Mouse (Mus musculus): ENCODE results near the gene Efcab5. TPM values are rescaled to one million over a fixed set of nuclear protein-coding genes. Genes with fewer than 3 reads are reported as not detected.
"Not testable (repeated sequence)": the region's sequence is repeated elsewhere in the genome, so short reads cannot be mapped to it uniquely, and the experiment has no call there.

The Efcab5 gene
- total and polyA plus RNA-seq, 3 experiments: 0.20 to 0.52 (median 0.45) TPM

- 64% methylated on average over 3 of the region's 3 CpGs for WGBS
- Histone ChIP-seq H3K27me3 (ENCODE audit: control insufficient read depth, insufficient read depth, low read length) (no peaks in the 10 kb centered on the region), H3K4me3 (no peak overlapping the region), H3K79me2 (replicated peaks; ENCODE audit: control insufficient read depth, insufficient read depth, low read length) (no peaks in the 10 kb centered on the region), H3K9ac (ENCODE audit: low read depth, low read length) (no peak overlapping the region), H3K27ac (no peak overlapping the region), H3K36me3 (ENCODE audit: control insufficient read depth, insufficient read depth, low read length) (no peaks in the 10 kb centered on the region), H3K4me1 (ENCODE audit: control insufficient read depth, insufficient read depth, low read length) (no peaks in the 10 kb centered on the region)
- intact Hi-C loops (cut with DNase I): no loop called here
- no peak for DNase-seq
- TF ChIP-seq CTCF (IDR thresholded peaks at IDR 0.05): peak; percentile 70
- TF ChIP-seq EP300 (IDR thresholded peaks at IDR 0.05; ENCODE audit: insufficient read depth, low read depth, low read length): no peak
Observed at GRCm38 (mm10) chr11:77132580-77132979, 56.2 kb downstream of the Efcab5 start.

GRCm38 (mm10) chr11:77128562-77128961 lies 60.2 kb downstream of the Efcab5 start:
- 89% methylated on average over 3 of the region's 3 CpGs for WGBS

GRCm38 (mm10) chr11:77111141-77111540 lies 77.6 kb downstream of the Efcab5 start:
- H3K9ac ChIP-seq (ENCODE audit: low read depth, low read length): no peak overlapping the region
- TF ChIP-seq CTCF (IDR thresholded peaks at IDR 0.05): no peak
- H3K4me1 ChIP-seq (ENCODE audit: control insufficient read depth, insufficient read depth, low read length): no peaks in the 10 kb centered on the region
- no peaks in the 10 kb centered on the region for H3K27me3 ChIP-seq (ENCODE audit: control insufficient read depth, insufficient read depth, low read length)
- no peak for DNase-seq
- H3K27ac ChIP-seq: no peak overlapping the region
- no peaks in the 10 kb centered on the region for H3K79me2 ChIP-seq (replicated peaks; ENCODE audit: control insufficient read depth, insufficient read depth, low read length)
- H3K36me3 ChIP-seq (ENCODE audit: control insufficient read depth, insufficient read depth, low read length): no peaks in the 10 kb centered on the region
- no peak overlapping the region for H3K4me3 ChIP-seq
- 77% methylated on average over 6 of the region's 6 CpGs for WGBS
- intact Hi-C loops (cut with DNase I): no loop called here

More at GRCm38 (mm10) chr11:77128562-77128961, 60.2 kb downstream of the Efcab5 start:
- intact Hi-C loops (cut with DNase I): no loop called here
- H3K36me3 ChIP-seq (ENCODE audit: control insufficient read depth, insufficient read depth, low read length): no peaks in the 10 kb centered on the region
- H3K27ac ChIP-seq: no peak overlapping the region
- no peaks in the 10 kb centered on the region for H3K4me1 ChIP-seq (ENCODE audit: control insufficient read depth, insufficient read depth, low read length)
- no peak for DNase-seq
- TF ChIP-seq CTCF (IDR thresholded peaks at IDR 0.05) (no peak), POLR2A (IDR thresholded peaks at IDR 0.05; ENCODE audit: insufficient read depth, low read depth, low read length) (no peak), EP300 (IDR thresholded peaks at IDR 0.05; ENCODE audit: insufficient read depth, low read depth, low read length) (no peak)
- H3K27me3 ChIP-seq (ENCODE audit: control insufficient read depth, insufficient read depth, low read length): no peaks in the 10 kb centered on the region
- no peak overlapping the region for H3K9ac ChIP-seq (ENCODE audit: low read depth, low read length)
- H3K79me2 ChIP-seq (replicated peaks; ENCODE audit: control insufficient read depth, insufficient read depth, low read length): no peaks in the 10 kb centered on the region
- no peak overlapping the region for H3K4me3 ChIP-seq

GRCm38 (mm10) chr11:77108442-77108841 lies 80.3 kb downstream of the Efcab5 start:
- Histone ChIP-seq H3K27me3 (ENCODE audit: control insufficient read depth, insufficient read depth, low read length) (no peaks in the 10 kb centered on the region), H3K4me1 (ENCODE audit: control insufficient read depth, insufficient read depth, low read length) (no peaks in the 10 kb centered on the region), H3K9ac (ENCODE audit: low read depth, low read length) (no peak overlapping the region), H3K4me3 (no peak overlapping the region), H3K27ac (no peak overlapping the region), H3K79me2 (replicated peaks; ENCODE audit: control insufficient read depth, insufficient read depth, low read length) (no peaks in the 10 kb centered on the region), H3K36me3 (ENCODE audit: control insufficient read depth, insufficient read depth, low read length) (no peaks in the 10 kb centered on the region)
- intact Hi-C loops (cut with DNase I): loop anchor here (10.0 kb wide), 1 partner anchor 516 kb away; no protein-coding TSS in a partner anchor
- no peak for DNase-seq
- 92% methylated on average over 6 of the region's 6 CpGs for WGBS
- TF ChIP-seq CTCF (IDR thresholded peaks at IDR 0.05): no peak
- TF ChIP-seq POLR2A (IDR thresholded peaks at IDR 0.05; ENCODE audit: insufficient read depth, low read depth, low read length): no peak
- TF ChIP-seq EP300 (IDR thresholded peaks at IDR 0.05; ENCODE audit: insufficient read depth, low read depth, low read length): no peak

- not testable (repeated sequence) for H3K4me1 ChIP-seq (ENCODE audit: control insufficient read depth, insufficient read depth, low read length); H3K27ac ChIP-seq; H3K4me3 ChIP-seq; DNase-seq; H3K27me3 ChIP-seq (ENCODE audit: control insufficient read depth, insufficient read depth, low read length); H3K79me2 ChIP-seq (replicated peaks; ENCODE audit: control insufficient read depth, insufficient read depth, low read length); H3K9ac ChIP-seq (ENCODE audit: low read depth, low read length); H3K36me3 ChIP-seq (ENCODE audit: control insufficient read depth, insufficient read depth, low read length)
- WGBS: 83% methylated on average over 12 of the region's 12 CpGs
- intact Hi-C loops (cut with DNase I): loop anchor here (10.0 kb wide), 1 partner anchor 517 kb away; no protein-coding TSS in a partner anchor
Observed at GRCm38 (mm10) chr11:77107872-77108271, 80.9 kb downstream of the Efcab5 start.

- Histone ChIP-seq H3K9ac (ENCODE audit: low read depth, low read length) (no peak overlapping the region), H3K36me3 (ENCODE audit: control insufficient read depth, insufficient read depth, low read length) (no peaks in the 10 kb centered on the region), H3K27me3 (ENCODE audit: control insufficient read depth, insufficient read depth, low read length) (no peaks in the 10 kb centered on the region), H3K27ac (no peak overlapping the region), H3K4me1 (ENCODE audit: control insufficient read depth, insufficient read depth, low read length) (no peaks in the 10 kb centered on the region), H3K79me2 (replicated peaks; ENCODE audit: control insufficient read depth, insufficient read depth, low read length) (no peaks in the 10 kb centered on the region), H3K4me3 (no peak overlapping the region)
- no peak for DNase-seq
- intact Hi-C loops (cut with DNase I): loop anchor here (10.0 kb wide), 1 partner anchor 518 kb away; no protein-coding TSS in a partner anchor
- 93% methylated on average over 6 of the region's 6 CpGs for WGBS
- TF ChIP-seq EP300 (IDR thresholded peaks at IDR 0.05; ENCODE audit: insufficient read depth, low read depth, low read length) (no peak), CTCF (IDR thresholded peaks at IDR 0.05) (no peak), POLR2A (IDR thresholded peaks at IDR 0.05; ENCODE audit: insufficient read depth, low read depth, low read length) (no peak)
Observed at GRCm38 (mm10) chr11:77106961-77107360, 81.8 kb downstream of the Efcab5 start.
